Mouse (Mus musculus) right cerebral cortex, postnatal 25 days (tissue): ENCODE data around the gene Gm10961.
A peak's percentile ranks its signal among the peaks of the same experiment; 100 is the strongest.

ENCODE experiments used
- DNase-seq: peaks from one replicate; pipeline ENCODE4 v3.0.0; 2022

Gm10961 gene

GRCm38 (mm10) chr3:107664641-107665040 lies 33.5 kb downstream of the Gm10961 start:
- DNase-seq, result no peak

DNA sequence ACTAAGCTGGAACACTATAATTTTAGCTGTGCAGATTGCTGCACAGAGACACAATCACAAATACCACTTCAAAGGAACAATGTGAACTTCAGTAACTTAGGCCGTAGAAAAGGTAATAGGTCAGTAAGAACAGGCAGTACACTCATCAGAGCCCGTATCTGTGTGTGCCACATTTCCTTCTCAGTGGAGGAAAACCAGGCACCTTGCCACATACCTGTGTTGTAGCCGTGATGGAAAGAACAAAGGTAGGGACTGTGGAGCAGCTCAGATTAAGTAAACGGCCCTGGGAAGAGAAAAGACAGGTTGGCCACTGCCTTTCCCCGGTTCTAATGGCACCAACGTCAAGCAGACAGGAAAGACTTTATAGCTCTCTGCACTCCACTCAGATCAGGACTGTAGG lies 36.3 kb downstream of the Gm10961 start:
- DNase-seq, result no peak

DNA sequence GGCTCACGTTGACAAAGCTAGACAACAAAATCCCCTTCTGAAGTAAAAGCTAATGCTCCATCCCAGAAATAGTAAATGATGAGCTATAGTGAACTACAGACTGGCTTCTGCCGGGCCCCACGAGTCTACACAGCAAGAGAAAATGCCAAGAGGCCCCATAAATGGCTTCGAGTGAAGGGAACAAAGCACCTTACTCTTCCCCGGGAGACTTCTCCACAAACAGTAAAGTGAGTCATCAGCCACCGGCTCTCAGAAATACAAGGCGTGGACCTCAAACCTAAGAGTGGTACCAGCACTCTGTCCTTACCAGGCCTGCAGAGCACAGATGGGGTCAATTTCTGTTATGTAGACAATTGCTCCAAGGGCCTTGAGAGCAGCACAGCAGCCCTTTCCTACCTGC lies 37.7 kb downstream of the Gm10961 start:
- DNase-seq, result no peak

DNA sequence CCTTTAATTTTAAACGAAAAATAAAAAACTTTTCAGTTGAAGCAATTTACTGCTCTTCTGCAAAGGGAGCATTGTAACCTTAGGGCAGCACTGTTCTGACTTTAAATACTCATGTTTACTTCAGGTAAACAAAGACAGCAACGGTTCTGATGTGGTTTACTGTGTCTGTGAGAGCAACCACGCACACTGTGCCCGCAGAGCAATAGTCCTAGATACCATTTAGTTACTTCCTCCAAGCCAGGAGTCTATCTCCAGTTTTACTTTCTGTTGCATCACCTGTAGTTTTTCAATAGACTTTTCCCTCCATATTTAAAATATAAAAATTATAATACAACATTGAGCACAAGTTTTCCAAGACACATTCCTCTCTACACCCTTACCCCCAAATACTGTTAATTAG lies 39.4 kb downstream of the Gm10961 start:
- DNase-seq, result no peak

- DNase-seq, result no peak
Measured at GRCm38 (mm10) chr3:107671509-107671908, 40.4 kb downstream of the Gm10961 start.

GRCm38 (mm10) chr3:107680790-107681576 lies 49.9 kb downstream of the Gm10961 start:
- peak; percentile 67 for DNase-seq
